Mouse (Mus musculus): ENCODE measurements around the gene Ctsl. TPM values are rescaled to one million over a fixed set of nuclear protein-coding genes. Genes with fewer than 3 reads are reported as not detected.

Gene Ctsl
- 205 and 206 TPM in 2 replicates for polyA plus RNA-seq (2015; fragmentation: Nextera tagmentation; extraction: Ambion mirVana)

GRCm38 (mm10) chr13:64370173-64370940, at the start of gene Ctsl:
Ctsl (minus strand) TSS chr13:64370890.
- Histone ChIP-seq H3K4me2 (replicated peaks) (peak within 1 kb of the TSS; percentile 81), H3K4me1 (peaks cover 13% of the 10 kb centered on the region), H3K27ac (peak within 1 kb of the TSS; percentile 69), H3K27me3 (no peaks in the 10 kb centered on the region), H3K36me3 (peaks cover 28% of the 10 kb centered on the region), H3K9me3 (no peaks in the 10 kb centered on the region), H3K4me3 (peak within 1 kb of the TSS; percentile 80), H3K9ac (peak within 1 kb of the TSS; percentile 81)
- under 1% methylated on average over 43 of the region's 43 CpGs for WGBS
- peak; percentile 99 for ATAC-seq (ENCODE audit: low FRiP score, low read depth)

DNA sequence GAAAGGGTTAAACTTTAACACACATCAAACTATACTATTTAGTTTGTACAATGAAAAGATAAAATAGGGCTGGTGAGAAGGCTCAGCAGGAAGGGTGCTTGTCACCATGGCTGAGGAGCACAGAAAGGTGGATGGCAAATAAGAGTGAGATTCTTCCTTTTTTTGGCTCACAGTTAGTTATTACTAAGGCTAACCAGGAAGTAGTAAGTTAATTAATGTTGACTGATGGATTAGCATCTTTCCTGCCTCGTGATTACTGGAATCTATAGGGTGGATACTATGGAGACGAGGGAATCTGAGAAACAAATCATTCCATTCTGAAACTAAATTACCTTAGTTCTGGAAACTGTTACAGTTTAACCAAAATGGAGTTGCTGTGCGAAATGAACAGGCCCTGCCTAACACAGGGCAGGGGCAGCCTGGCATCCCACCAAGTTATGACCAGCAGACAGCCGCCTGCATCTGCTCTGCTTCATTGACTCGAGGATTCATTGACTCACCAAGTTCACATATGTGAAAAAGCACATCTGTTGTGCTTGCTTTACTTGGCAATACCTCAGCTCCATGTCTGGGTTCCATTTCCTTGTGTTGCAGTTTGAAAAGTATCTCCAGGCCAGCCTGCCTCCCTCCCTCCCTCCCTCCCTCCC, 46.4 kb upstream of the Ctsl start:
- H3K9me3 ChIP-seq, result no peaks in the 10 kb centered on the region
- no peak overlapping the region for H3K4me3 ChIP-seq
- 43% methylated on average over 5 of the region's 5 CpGs for WGBS
- no peak overlapping the region for H3K27ac ChIP-seq
- H3K9ac ChIP-seq, result no peak overlapping the region
- H3K36me3 ChIP-seq, result no peaks in the 10 kb centered on the region
- ATAC-seq (ENCODE audit: low FRiP score, low read depth), result peak; percentile 73; the same call in 1 of the 2 replicates
- H3K4me1 ChIP-seq, result peaks cover 9% of the 10 kb centered on the region; the same call in 1 of the 2 replicates
- H3K4me2 ChIP-seq (replicated peaks), result no peak overlapping the region
- H3K27me3 ChIP-seq, result no peaks in the 10 kb centered on the region

- no peaks in the 10 kb centered on the region for H3K36me3 ChIP-seq
- WGBS, result 86% methylated on average over 2 of the region's 2 CpGs
- no peak for ATAC-seq (ENCODE audit: low FRiP score, low read depth)
Observed at GRCm38 (mm10) chr13:64415659-64416058, 45.0 kb upstream of the Ctsl start.

GRCm38 (mm10) chr13:64412752-64413257, 42.1 kb upstream of the Ctsl start:
- no peaks in the 10 kb centered on the region for H3K27me3 ChIP-seq
- H3K9me3 ChIP-seq, result no peaks in the 10 kb centered on the region; the same call in 1 of the 2 replicates
- 89% methylated on average over 2 of the region's 2 CpGs for WGBS
- no peak overlapping the region for H3K4me2 ChIP-seq (replicated peaks)
- 0 out of 2 replicates have a peak, but pooled peaks cover 3% of the 10 kb centered on the region for H3K4me1 ChIP-seq
- H3K4me3 ChIP-seq, result no peak overlapping the region
- no peak overlapping the region for H3K9ac ChIP-seq
- H3K36me3 ChIP-seq, result no peaks in the 10 kb centered on the region
- ATAC-seq (ENCODE audit: low FRiP score, low read depth), result no peak
- no peak overlapping the region for H3K27ac ChIP-seq

More at GRCm38 (mm10) chr13:64415659-64416058, 45.0 kb upstream of the Ctsl start:
- Histone ChIP-seq H3K9ac (no peak overlapping the region), H3K4me2 (replicated peaks) (no peak overlapping the region), H3K4me1 (0 out of 2 replicates have a peak, but pooled peaks cover 3% of the 10 kb centered on the region), H3K27me3 (no peaks in the 10 kb centered on the region), H3K4me3 (no peak overlapping the region), H3K9me3 (no peaks in the 10 kb centered on the region), H3K27ac (no peak overlapping the region)

DNA sequence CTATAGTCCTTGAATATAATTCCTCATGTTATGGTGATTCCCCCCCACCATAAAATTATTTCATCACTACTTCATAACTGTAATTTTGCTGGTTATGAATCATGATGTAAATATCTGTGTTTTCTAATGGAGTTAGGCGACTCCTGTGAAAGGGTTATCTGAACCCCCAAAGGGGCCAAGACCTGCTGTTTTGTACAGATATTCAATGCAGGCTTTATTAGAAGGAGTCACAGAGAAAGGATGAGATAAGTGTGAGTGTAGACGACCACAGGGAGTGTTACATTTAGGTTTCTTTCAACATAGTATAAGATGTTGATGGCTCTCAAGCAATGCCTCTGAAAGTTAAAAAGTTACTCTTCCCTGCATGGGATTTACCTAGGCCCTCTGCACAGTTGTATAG, 40.6 kb upstream of the Ctsl start:
- H3K4me2 ChIP-seq (replicated peaks), result no peak overlapping the region
- H3K9me3 ChIP-seq, result no peaks in the 10 kb centered on the region; the same call in 1 of the 2 replicates
- WGBS, result 76% methylated on average over 2 of the region's 2 CpGs
- H3K27me3 ChIP-seq, result no peaks in the 10 kb centered on the region
- no peak overlapping the region for H3K27ac ChIP-seq
- no peak for ATAC-seq (ENCODE audit: low FRiP score, low read depth)
- no peaks in the 10 kb centered on the region for H3K36me3 ChIP-seq
- H3K4me1 ChIP-seq, result no peaks in the 10 kb centered on the region
- H3K9ac ChIP-seq, result no peak overlapping the region
- no peak overlapping the region for H3K4me3 ChIP-seq

GRCm38 (mm10) chr13:64410604-64411003, 39.9 kb upstream of the Ctsl start:
- Histone ChIP-seq H3K9me3 (no peaks in the 10 kb centered on the region; the same call in 1 of the 2 replicates), H3K27ac (no peak overlapping the region), H3K36me3 (no peaks in the 10 kb centered on the region), H3K4me1 (no peaks in the 10 kb centered on the region), H3K4me2 (replicated peaks) (no peak overlapping the region), H3K27me3 (no peaks in the 10 kb centered on the region), H3K9ac (no peak overlapping the region), H3K4me3 (no peak overlapping the region)
- 59% methylated on average over 5 of the region's 5 CpGs for WGBS
- peak; percentile 19; the same call in 1 of the 2 replicates for ATAC-seq (ENCODE audit: low FRiP score, low read depth)

DNA sequence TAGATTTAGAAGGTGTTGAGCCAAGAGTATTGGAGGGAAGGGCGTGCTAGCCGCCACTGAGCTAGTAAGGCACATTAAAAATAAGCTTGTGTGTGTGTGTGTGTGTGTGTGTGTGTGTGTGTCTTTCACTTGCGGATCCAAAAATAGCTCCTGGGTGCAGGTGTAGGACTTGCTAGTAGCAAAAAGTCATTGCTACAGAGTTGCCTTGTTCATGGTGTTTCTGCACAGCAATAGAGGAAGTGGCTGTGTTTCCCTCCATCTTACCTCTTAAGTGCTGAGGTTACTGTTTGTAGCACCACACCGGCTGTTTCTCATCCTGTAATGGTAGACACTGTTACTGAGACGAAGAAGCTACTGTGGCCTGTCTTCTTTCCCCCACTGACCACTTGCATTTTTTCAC, 37.3 kb upstream of the Ctsl start:
- H3K27ac ChIP-seq, result no peak overlapping the region
- ATAC-seq (ENCODE audit: low FRiP score, low read depth), result no peak
- H3K9ac ChIP-seq, result no peak overlapping the region
- H3K27me3 ChIP-seq, result no peaks in the 10 kb centered on the region
- H3K4me3 ChIP-seq, result no peak overlapping the region
- H3K9me3 ChIP-seq, result no peaks in the 10 kb centered on the region; the same call in 1 of the 2 replicates
- H3K4me1 ChIP-seq, result no peaks in the 10 kb centered on the region
- WGBS, result 88% methylated on average over 5 of the region's 5 CpGs
- H3K36me3 ChIP-seq, result no peaks in the 10 kb centered on the region
- no peak overlapping the region for H3K4me2 ChIP-seq (replicated peaks)

- ATAC-seq (ENCODE audit: low FRiP score, low read depth), result no peak
- Histone ChIP-seq H3K4me1 (peaks cover 7% of the 10 kb centered on the region), H3K27me3 (no peaks in the 10 kb centered on the region), H3K27ac (no peak overlapping the region), H3K9ac (no peak overlapping the region), H3K4me2 (replicated peaks) (no peak overlapping the region), H3K9me3 (no peaks in the 10 kb centered on the region; the same call in 1 of the 2 replicates), H3K4me3 (no peak overlapping the region), H3K36me3 (no peaks in the 10 kb centered on the region)
- WGBS, result 73% methylated on average over 6 of the region's 6 CpGs
Observed at GRCm38 (mm10) chr13:64405550-64405949, 34.9 kb upstream of the Ctsl start.

DNA sequence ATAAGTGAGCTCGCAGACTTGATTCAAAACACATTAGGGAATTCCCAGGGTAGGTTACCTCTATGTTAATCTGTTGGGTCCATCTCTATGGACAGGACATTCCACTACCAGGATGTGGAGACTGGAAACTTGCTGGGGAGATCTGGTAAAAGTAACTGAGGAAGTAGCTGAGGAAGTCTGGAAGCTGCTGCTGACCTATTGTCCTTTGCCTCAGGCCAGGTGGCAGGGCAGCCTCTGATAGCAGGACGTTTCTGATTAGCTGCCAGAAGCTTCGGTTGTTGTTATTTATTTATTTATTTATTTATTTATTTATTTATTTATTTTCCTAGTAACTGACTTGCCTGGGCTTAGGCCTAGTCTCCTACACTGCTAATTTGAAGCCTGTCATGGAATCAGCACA, 32.8 kb upstream of the Ctsl start:
- Histone ChIP-seq H3K27ac (no peak overlapping the region), H3K9ac (no peak overlapping the region), H3K27me3 (no peaks in the 10 kb centered on the region), H3K9me3 (no peaks in the 10 kb centered on the region), H3K4me1 (peaks cover 9% of the 10 kb centered on the region), H3K4me2 (replicated peaks) (no peak overlapping the region), H3K36me3 (no peaks in the 10 kb centered on the region), H3K4me3 (no peak overlapping the region)
- ATAC-seq (ENCODE audit: low FRiP score, low read depth), result no peak
- 50% methylated on average over 3 of the region's 3 CpGs for WGBS

DNA sequence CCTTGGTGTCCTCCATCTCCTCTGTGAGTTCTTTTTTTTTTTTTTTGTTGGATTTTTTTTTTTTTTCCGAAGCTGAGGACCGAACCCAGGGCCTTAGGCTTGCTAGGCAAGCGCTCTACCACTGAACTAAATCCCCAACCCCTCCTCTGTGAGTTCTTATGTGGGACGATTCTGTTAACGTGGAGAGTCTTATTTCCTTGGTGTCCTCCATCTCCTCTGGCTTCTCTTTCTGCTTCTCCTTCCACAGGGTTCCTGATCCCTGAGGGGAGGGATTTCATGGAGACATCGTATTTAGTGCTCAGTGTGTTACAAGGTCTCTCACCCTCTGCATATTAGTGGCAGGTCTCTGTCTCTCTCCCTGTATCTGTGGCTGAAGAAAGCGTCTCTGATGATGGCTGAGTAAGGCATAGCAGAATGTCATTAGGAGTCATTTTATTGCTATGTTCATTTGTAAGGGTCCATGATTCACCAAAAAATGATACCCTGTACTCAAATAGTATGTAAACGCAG, 32.3 kb upstream of the Ctsl start:
- Histone ChIP-seq H3K4me2 (replicated peaks) (no peak overlapping the region), H3K36me3 (no peaks in the 10 kb centered on the region), H3K9ac (no peak overlapping the region), H3K27me3 (no peaks in the 10 kb centered on the region), H3K27ac (no peak overlapping the region), H3K9me3 (no peaks in the 10 kb centered on the region), H3K4me1 (peaks cover 9% of the 10 kb centered on the region), H3K4me3 (no peak overlapping the region)
- ATAC-seq (ENCODE audit: low FRiP score, low read depth), result no peak
- WGBS, result 85% methylated on average over 8 of the region's 8 CpGs

DNA sequence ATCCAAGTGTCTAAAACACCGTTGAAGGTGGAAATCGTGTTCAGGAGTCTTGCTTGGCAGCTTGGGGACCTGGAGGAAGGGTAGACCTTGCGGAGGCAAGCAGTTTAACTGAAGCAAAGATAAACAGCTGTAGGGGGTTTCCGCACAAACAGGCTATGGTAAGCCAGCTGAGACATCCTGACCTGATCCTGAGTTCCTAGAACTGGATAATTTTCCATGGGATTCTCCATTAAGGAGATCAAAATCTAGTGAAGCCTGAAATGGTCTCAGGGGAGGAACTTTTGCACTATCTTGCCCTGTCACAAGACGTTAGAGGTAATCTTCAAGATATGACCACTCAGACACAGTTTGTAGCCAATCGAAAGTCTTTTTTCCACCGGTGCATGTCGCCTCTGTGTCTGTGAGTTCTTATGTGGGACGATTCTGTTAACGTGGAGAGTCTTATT, 31.8 kb upstream of the Ctsl start:
- Histone ChIP-seq H3K4me2 (replicated peaks) (no peak overlapping the region), H3K4me1 (peaks cover 9% of the 10 kb centered on the region), H3K27ac (no peak overlapping the region; the same call in 1 of the 2 replicates), H3K4me3 (no peak overlapping the region), H3K9ac (no peak overlapping the region), H3K9me3 (no peaks in the 10 kb centered on the region), H3K27me3 (no peaks in the 10 kb centered on the region), H3K36me3 (no peaks in the 10 kb centered on the region)
- ATAC-seq (ENCODE audit: low FRiP score, low read depth), result no peak
- 91% methylated on average over 10 of the region's 10 CpGs for WGBS

DNA sequence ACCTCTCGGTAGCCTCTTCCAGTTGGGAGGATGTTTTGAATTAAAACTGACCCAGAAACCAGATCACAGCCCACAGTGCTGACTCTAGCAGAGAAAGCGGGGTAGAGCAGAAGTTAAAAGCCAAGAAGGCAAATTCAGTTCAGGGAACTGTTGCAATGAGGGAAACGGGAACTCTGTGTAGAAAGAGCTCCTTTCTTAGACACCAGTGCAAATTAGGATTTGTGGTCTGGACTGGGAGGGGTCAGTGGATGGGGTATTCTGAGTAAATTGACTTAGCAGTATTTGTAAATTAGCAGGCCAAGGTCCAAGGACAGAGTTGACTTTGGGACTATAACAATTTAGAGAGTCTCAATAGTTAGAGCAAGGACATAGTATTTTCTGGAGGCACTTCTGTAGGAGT, 31.3 kb upstream of the Ctsl start:
- Histone ChIP-seq H3K9me3 (no peaks in the 10 kb centered on the region), H3K9ac (no peak overlapping the region), H3K27me3 (no peaks in the 10 kb centered on the region), H3K36me3 (no peaks in the 10 kb centered on the region), H3K4me2 (replicated peaks) (no peak overlapping the region), H3K27ac (no peak overlapping the region), H3K4me3 (no peak overlapping the region), H3K4me1 (peaks cover 9% of the 10 kb centered on the region)
- no peak for ATAC-seq (ENCODE audit: low FRiP score, low read depth)
- 58% methylated on average over 3 of the region's 3 CpGs for WGBS
